Comparison of ENCODE assay signal across 14 mouse cellular contexts in the genomic region with DNA sequence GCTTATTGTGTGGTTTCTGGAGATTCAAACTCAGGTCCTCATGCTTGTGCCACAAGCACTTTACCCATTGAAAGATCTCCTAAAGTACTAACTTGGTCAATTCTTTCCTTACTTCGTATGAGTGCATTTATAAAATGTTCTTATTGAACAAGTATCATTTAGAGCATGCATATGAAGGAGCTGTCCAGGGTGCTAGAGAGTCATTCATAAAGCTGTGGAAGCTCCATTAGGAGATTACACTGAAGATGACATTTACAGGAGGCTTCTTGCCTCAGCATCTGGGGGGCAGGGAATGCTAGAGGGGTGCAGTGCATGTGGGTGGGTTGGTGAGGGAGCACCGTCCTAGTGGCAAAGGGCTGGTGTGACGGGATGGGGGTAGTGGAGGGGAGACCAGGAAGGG.
DNase-seq lines count a peak whose midpoint lies in the region; ATAC-seq and TF ChIP-seq lines count a peak whose summit lies in the region.
"Had no signal": no experiment of that assay in that cellular context is flagged by ENCODE, and none has a peak within 500 bp of the region (broad histone marks: within the 10 kb centered on the region; RNA-seq: fewer than 3 reads in every experiment).

No protein-coding gene starts in this region.

- in situ Hi-C loops in ES-E14 (cut with MboI; ENCODE audit: low sequenced_read_pairs in 2 of 2, unreplicated experiment in 2 of 2), result no loop called here

- H3K4me3 ChIP-seq in kidney, postnatal 0 days (replicated peaks; ENCODE audit: low read depth, low read length), result no peak overlapping the region
- H3K4me3 ChIP-seq in kidney, embryonic 15.5 days (replicated peaks), result no peak overlapping the region
- no peak overlapping the region for H3K4me3 ChIP-seq in ES-E14 (ENCODE audit: insufficient read depth in 1 of 2, low read depth in 1 of 2, low read length in 2 of 2, poor library complexity in 1 of 2, severe bottlenecking in 1 of 2)
- H3K4me3 ChIP-seq in embryonic facial prominence, embryonic 11.5 days (ENCODE audit: low read depth, low read length), result no peak overlapping the region
- H3K4me3 ChIP-seq: heart, embryonic 13.5 days; liver, embryonic 12.5 days; midbrain, embryonic 12.5 days had no signal

- H3K4me2 ChIP-seq in kidney, postnatal 0 days (ENCODE audit: low read length), result no peak overlapping the region
- H3K4me2 ChIP-seq in kidney, embryonic 15.5 days, result no peak overlapping the region
- H3K4me2 ChIP-seq in embryonic facial prominence, embryonic 11.5 days (ENCODE audit: low read depth, low read length), result no peak overlapping the region
- H3K4me2 ChIP-seq: heart, embryonic 13.5 days; hindbrain, embryonic 14.5 days; liver, embryonic 12.5 days; midbrain, embryonic 12.5 days had no signal

- no peaks in the 10 kb centered on the region for H3K4me1 ChIP-seq in kidney, postnatal 0 days (replicated peaks; ENCODE audit: insufficient read depth, low read length)
- H3K4me1 ChIP-seq in kidney, embryonic 15.5 days, result no peaks in the 10 kb centered on the region
- H3K4me1 ChIP-seq in ES-E14 (ENCODE audit: control insufficient read depth in 2 of 2, insufficient read depth in 2 of 2, low read length in 2 of 2, poor library complexity in 1 of 2), result no peaks in the 10 kb centered on the region
- no peaks in the 10 kb centered on the region for H3K4me1 ChIP-seq in embryonic facial prominence, embryonic 11.5 days (ENCODE audit: control insufficient read depth, insufficient read depth, low read length)
- H3K4me1 ChIP-seq: heart, embryonic 13.5 days; liver, embryonic 12.5 days; midbrain, embryonic 12.5 days had no signal

- 81% methylated on average over 3 of the region's 3 CpGs for WGBS in kidney, postnatal 0 days
- 82% methylated on average over 3 of the region's 3 CpGs for WGBS in kidney, embryonic 15.5 days
- WGBS in embryonic facial prominence, embryonic 11.5 days, result 83% methylated on average over 3 of the region's 3 CpGs

- H3K27me3 ChIP-seq in kidney, postnatal 0 days (ENCODE audit: insufficient read depth, low read length), result no peaks in the 10 kb centered on the region
- no peaks in the 10 kb centered on the region for H3K27me3 ChIP-seq in kidney, embryonic 15.5 days
- H3K27me3 ChIP-seq in embryonic facial prominence, embryonic 11.5 days (ENCODE audit: control insufficient read depth, insufficient read depth, low read length), result no peaks in the 10 kb centered on the region
- H3K27me3 ChIP-seq: heart, embryonic 13.5 days; liver, embryonic 12.5 days; midbrain, embryonic 12.5 days had no signal

- H3K9me3 ChIP-seq in kidney, postnatal 0 days (replicated peaks; ENCODE audit: low read length), result no peaks in the 10 kb centered on the region
- H3K9me3 ChIP-seq in kidney, embryonic 15.5 days (replicated peaks), result no peaks in the 10 kb centered on the region
- H3K9me3 ChIP-seq in ES-E14 (ENCODE audit: control insufficient read depth, insufficient read depth, low read depth, low read length), result no peaks in the 10 kb centered on the region
- no peaks in the 10 kb centered on the region for H3K9me3 ChIP-seq in embryonic facial prominence, embryonic 11.5 days (replicated peaks; ENCODE audit: control insufficient read depth, low read length)
- H3K9me3 ChIP-seq: heart, embryonic 13.5 days; liver, embryonic 12.5 days; midbrain, embryonic 12.5 days had no signal

- intact Hi-C loops in left cerebral cortex, postnatal 14 days (cut with DNase I), result no loop called here

- no peak for TF ChIP-seq CTCF in kidney, postnatal 0 days (IDR thresholded peaks at IDR 0.05; ENCODE audit: low read depth)

- no peak overlapping the region for H3K27ac ChIP-seq in kidney, postnatal 0 days
- no peak overlapping the region for H3K27ac ChIP-seq in kidney, embryonic 15.5 days
- H3K27ac ChIP-seq in ES-E14 (ENCODE audit: insufficient read depth, low read depth, low read length, poor library complexity, severe bottlenecking), result no peak overlapping the region
- no peak overlapping the region for H3K27ac ChIP-seq in embryonic facial prominence, embryonic 11.5 days (replicated peaks; ENCODE audit: low read depth, low read length)
- H3K27ac ChIP-seq: heart, embryonic 13.5 days; hindbrain, embryonic 14.5 days; liver, embryonic 12.5 days; midbrain, embryonic 12.5 days had no signal

- no peak for ATAC-seq in kidney, postnatal 0 days (replicated peaks; ENCODE audit: low FRiP score, low read depth)
- ATAC-seq in kidney, embryonic 15.5 days (replicated peaks; ENCODE audit: low FRiP score), result no peak
- ATAC-seq in embryonic facial prominence, embryonic 11.5 days (replicated peaks; ENCODE audit: insufficient number of reproducible peaks, low FRiP score, low TSS enrichment, low read depth), result no peak
- ATAC-seq: liver, embryonic 12.5 days had no signal

- DNase-seq in kidney, postnatal 0 days (ENCODE audit: low spot score), result peak; percentile 57
- DNase-seq in 416B (ENCODE audit: low read depth), result peak; percentile 4
- peak; percentile 17 for DNase-seq in ES-E14 (ENCODE audit: low read depth, low spot score)
- peak; percentile 63 for DNase-seq in embryonic facial prominence, embryonic 11.5 days (ENCODE audit: low spot score)
- no peak for DNase-seq in left cerebral cortex, postnatal 14 days (ENCODE audit: low spot score in 2 of 2)
- no peak for DNase-seq in layer of hippocampus, adult 11-12 months (ENCODE audit: low spot score)
- DNase-seq: cerebellum, adult 2 months; layer of hippocampus, postnatal 36 days; lung, postnatal 14 days had no signal

- H3K9ac ChIP-seq in kidney, postnatal 0 days (ENCODE audit: low read depth, low read length), result no peak overlapping the region
- H3K9ac ChIP-seq in kidney, embryonic 15.5 days, result no peak overlapping the region
- H3K9ac ChIP-seq in ES-E14 (ENCODE audit: insufficient read depth, low read depth, low read length, poor library complexity, severe bottlenecking), result no peak overlapping the region
- H3K9ac ChIP-seq in embryonic facial prominence, embryonic 11.5 days (replicated peaks; ENCODE audit: low read length), result no peak overlapping the region
- H3K9ac ChIP-seq: heart, embryonic 13.5 days; hindbrain, embryonic 14.5 days; liver, embryonic 12.5 days; midbrain, embryonic 12.5 days had no signal

- no peaks in the 10 kb centered on the region for H3K36me3 ChIP-seq in kidney, postnatal 0 days (ENCODE audit: insufficient read depth, low read length)
- H3K36me3 ChIP-seq in kidney, embryonic 15.5 days, result no peaks in the 10 kb centered on the region
- H3K36me3 ChIP-seq in ES-E14 (ENCODE audit: control insufficient read depth, insufficient read depth, low read length, poor library complexity, severe bottlenecking), result no peaks in the 10 kb centered on the region
- H3K36me3 ChIP-seq in embryonic facial prominence, embryonic 11.5 days (replicated peaks; ENCODE audit: control insufficient read depth, insufficient read depth, low read depth, low read length), result no peaks in the 10 kb centered on the region
- H3K36me3 ChIP-seq: heart, embryonic 13.5 days; liver, embryonic 12.5 days; midbrain, embryonic 12.5 days had no signal

TF ChIP-seq in ES-E14, 5 proteins besides CTCF, POLR2A, EP300 and RAD21:
- TF ChIP-seq ZNF384 (IDR thresholded peaks at IDR 0.05; ENCODE audit: low read depth, low read length) (no peak), HCFC1 (IDR thresholded peaks at IDR 0.05; ENCODE audit: borderline replicate concordance, insufficient read depth, low read length) (no peak), CHD2 (IDR thresholded peaks at IDR 0.05; ENCODE audit: low read depth, low read length) (no peak), MAFK (IDR thresholded peaks at IDR 0.05; ENCODE audit: insufficient read depth, low read depth, low read length) (no peak), ZC3H11A (IDR thresholded peaks at IDR 0.05; ENCODE audit: borderline replicate concordance, low read depth, low read length) (no peak)
TF ChIP-seq in ES-E14: peak in this region for 0.

Comparison
In these comparisons a context has a peak if more than half of its experiments do, and no peak if none do; other contexts are left out.
1. DNase-seq: peak in kidney, postnatal 0 days (single experiment), 416B (single experiment), ES-E14 (single experiment) and embryonic facial prominence, embryonic 11.5 days (single experiment); none in left cerebral cortex, postnatal 14 days (0 of 2) and layer of hippocampus, adult 11-12 months (single experiment).